Mouse (Mus musculus) spleen, adult 2 months (tissue): Measurements from ENCODE around the gene Zfp14.

Experiments used
- CTCF ChIP-seq: fragments of 200-500 bp; IDR thresholded peaks from 2 replicates; pipeline ENCODE4 v1.5.1; 2011; ENCODE audit warnings: mild to moderate bottlenecking, inconsistent platforms; ENCODE audit not compliant: insufficient read depth, insufficient read length, insufficient replicate concordance; ENCODE audit errors: extremely low read depth
- POLR2A ChIP-seq: fragments of 200-500 bp; IDR thresholded peaks from 2 replicates; pipeline ENCODE4 v1.6.1; 2011; ENCODE audit warnings: low read depth, low read length, inconsistent platforms

GRCm38 (mm10) chr7:30099297-30099696 lies 48.1 kb upstream of the Zfp14 start:
- TF ChIP-seq CTCF (no peak), POLR2A (no peak)
